Mouse (Mus musculus) C2C12 (cell line): ENCODE results near the gene Tlcd2. TPM values are rescaled to one million over a fixed set of nuclear protein-coding genes. Genes with fewer than 3 reads are reported as not detected.

ENCODE experiments used
- H3K27me3 ChIP-seq: one replicate; pipeline ENCODE4 v1.6.1; 2011; ENCODE audit not compliant: control insufficient read depth, insufficient read depth, insufficient read length
- H3K36me3 ChIP-seq: one replicate; pipeline ENCODE4 v1.6.1; 2011; ENCODE audit not compliant: control insufficient read depth, insufficient read depth
- H3K4me3 ChIP-seq: one replicate; pipeline ENCODE4 v1.5.1; 2011; ENCODE audit warnings: mild to moderate bottlenecking, control low read depth; ENCODE audit not compliant: poor library complexity, insufficient read depth, severe bottlenecking
- H3K79me2 ChIP-seq: one replicate; pipeline ENCODE4 v1.6.1; 2011; ENCODE audit not compliant: control insufficient read depth, insufficient read depth
- H3K79me3 ChIP-seq: one replicate; pipeline ENCODE4 v1.6.1; 2011; ENCODE audit warnings: low read depth, control low read depth
- H3ac ChIP-seq: one replicate; pipeline ENCODE3; 2011; ENCODE audit warnings: low read depth; ENCODE audit not compliant: control insufficient read depth, insufficient read length
- CEBPB ChIP-seq: IDR thresholded peaks from one replicate; pipeline ENCODE4 v1.6.1; 2011; ENCODE audit warnings: low read depth, mild to moderate bottlenecking, control low read depth, moderate library complexity
- CTCF ChIP-seq: IDR thresholded peaks from one replicate; pipeline ENCODE4 v1.5.1; 2011; ENCODE audit not compliant: control insufficient read depth, insufficient read depth, insufficient read length
- FOSL1 ChIP-seq: IDR thresholded peaks from one replicate; pipeline ENCODE4 v1.8.0; 2011; ENCODE audit warnings: mild to moderate bottlenecking, low read length; ENCODE audit not compliant: poor library complexity, insufficient read depth, severe bottlenecking
- MAX ChIP-seq: IDR thresholded peaks from one replicate; pipeline ENCODE4 v1.6.1; 2011; ENCODE audit warnings: mild to moderate bottlenecking, control low read depth
- MYOD1 ChIP-seq: IDR thresholded peaks from one replicate; pipeline ENCODE4 v1.6.1; 2011; ENCODE audit warnings: low read depth; ENCODE audit not compliant: control insufficient read depth, insufficient read length
- MYOG ChIP-seq: IDR thresholded peaks from one replicate; pipeline ENCODE4 v1.6.1; 2011; ENCODE audit not compliant: control insufficient read depth, insufficient read length; ENCODE audit errors: extremely low read depth
- USF1 ChIP-seq: IDR thresholded peaks from one replicate; pipeline ENCODE4 v1.6.1; 2011; ENCODE audit warnings: low read depth, mild to moderate bottlenecking, control low read depth, moderate library complexity
- polyA plus RNA-seq: library from polyadenylated mRNA; unstranded; fragments of >200 nt; fragmentation: generic; extraction: Trizol; gene quantifications from one replicate; pipeline ENCODE4 v1.2.1, GENCODE M21; 2012; ENCODE audit warnings: missing spikeins

Gene Tlcd2
- polyA plus RNA-seq, 1 experiment = 1.5 TPM

- TF ChIP-seq MAX = no peak
- no peak for TF ChIP-seq MYOG
- no peak for TF ChIP-seq CTCF
- no peak for TF ChIP-seq CEBPB
- TF ChIP-seq MYOD1 = no peak
- no peak for TF ChIP-seq USF1
- no peak for TF ChIP-seq FOSL1
- Histone ChIP-seq H3K79me2 (peaks cover 39% of the 10 kb centered on the region), H3K79me3 (peaks cover 29% of the 10 kb centered on the region), H3K27me3 (no peaks in the 10 kb centered on the region), H3K36me3 (peaks cover 37% of the 10 kb centered on the region), H3K4me3 (peak overlapping the region; percentile 99), H3ac (peak overlapping the region; percentile 74)
These were observed 803 bp downstream of the Tlcd2 start for GRCm38 (mm10) chr11:75462253-75462783.

- Histone ChIP-seq H3K27me3 (no peaks in the 10 kb centered on the region), H3K36me3 (peaks cover 37% of the 10 kb centered on the region), H3K79me2 (peaks cover 39% of the 10 kb centered on the region), H3K4me3 (peak overlapping the region; percentile 99), H3ac (peak overlapping the region; percentile 74), H3K79me3 (peaks cover 29% of the 10 kb centered on the region)
- peak; percentile 41 for TF ChIP-seq MYOD1
- TF ChIP-seq FOSL1 = no peak
- TF ChIP-seq CEBPB = no peak
- no peak for TF ChIP-seq USF1
- TF ChIP-seq MAX = peak; percentile 70
- TF ChIP-seq CTCF = no peak
These were observed 1.4 kb downstream of the Tlcd2 start for GRCm38 (mm10) chr11:75462865-75463336.

DNA sequence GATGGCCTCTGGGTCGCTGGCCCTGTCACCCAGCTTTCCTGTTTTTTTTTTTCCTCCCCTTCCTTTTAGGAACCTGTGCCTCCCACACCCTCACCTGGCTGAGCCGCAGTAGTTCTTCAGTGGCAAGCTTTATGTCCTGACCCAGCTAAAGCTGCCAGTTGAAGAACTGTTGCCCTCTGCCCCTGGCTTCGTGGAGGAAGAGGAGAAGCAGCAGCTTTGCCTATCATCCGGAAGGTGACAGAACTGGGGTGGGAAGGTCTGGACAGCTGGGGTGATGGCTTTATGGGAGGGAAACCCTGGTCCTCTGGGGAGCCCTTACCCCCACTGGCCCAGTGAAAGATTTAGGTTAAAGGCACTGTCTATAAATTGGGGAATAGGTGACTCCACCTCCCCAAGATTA is 2.1 kb downstream of the Tlcd2 start:
- Histone ChIP-seq H3ac (peak overlapping the region; percentile 64), H3K79me2 (peaks cover 39% of the 10 kb centered on the region), H3K36me3 (peaks cover 37% of the 10 kb centered on the region), H3K79me3 (peaks cover 29% of the 10 kb centered on the region), H3K27me3 (no peaks in the 10 kb centered on the region), H3K4me3 (peak overlapping the region; percentile 99)
- TF ChIP-seq MYOG (no peak), MAX (no peak), CTCF (no peak), CEBPB (no peak), MYOD1 (no peak), USF1 (no peak), FOSL1 (no peak)

DNA sequence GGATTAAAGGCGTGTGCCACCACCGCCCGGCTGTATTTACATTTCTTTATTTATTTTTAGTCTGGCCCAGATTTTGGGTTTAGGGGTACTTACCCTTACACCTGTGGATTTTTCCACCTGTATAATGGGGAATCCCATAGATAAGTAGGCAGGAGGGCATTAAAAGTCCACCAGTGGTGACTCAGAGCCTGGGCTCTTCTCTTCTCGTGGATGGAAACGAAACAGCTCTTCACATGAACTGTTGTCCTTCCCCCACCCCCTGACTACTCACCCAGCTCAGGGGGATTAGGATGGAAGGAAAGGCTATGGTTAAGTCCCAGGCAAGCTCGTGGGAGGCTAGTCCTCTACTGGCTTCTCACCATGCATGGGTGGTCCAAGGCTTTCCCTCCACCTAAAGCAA is 2.9 kb downstream of the Tlcd2 start:
- Histone ChIP-seq H3K79me2 (peaks cover 39% of the 10 kb centered on the region), H3ac (no peak overlapping the region), H3K4me3 (no peak overlapping the region), H3K27me3 (no peaks in the 10 kb centered on the region), H3K36me3 (peaks cover 37% of the 10 kb centered on the region), H3K79me3 (peaks cover 29% of the 10 kb centered on the region)
- no peak for TF ChIP-seq USF1

GRCm38 (mm10) chr11:75465051-75465450 is 3.5 kb downstream of the Tlcd2 start:
- Histone ChIP-seq H3K79me2 (peaks cover 39% of the 10 kb centered on the region), H3K4me3 (no peak overlapping the region), H3K36me3 (peaks cover 37% of the 10 kb centered on the region), H3ac (no peak overlapping the region), H3K79me3 (peaks cover 29% of the 10 kb centered on the region), H3K27me3 (no peaks in the 10 kb centered on the region)
- no peak for TF ChIP-seq FOSL1
- no peak for TF ChIP-seq CEBPB
- TF ChIP-seq MYOG = no peak
- TF ChIP-seq USF1 = no peak
- TF ChIP-seq MAX = no peak
- TF ChIP-seq CTCF = no peak
- no peak for TF ChIP-seq MYOD1

GRCm38 (mm10) chr11:75466731-75467505 is 5.4 kb downstream of the Tlcd2 start:
- Histone ChIP-seq H3K79me2 (peaks cover 34% of the 10 kb centered on the region), H3K36me3 (peaks cover 37% of the 10 kb centered on the region), H3K4me3 (no peak overlapping the region), H3K27me3 (no peaks in the 10 kb centered on the region), H3K79me3 (peaks cover 27% of the 10 kb centered on the region), H3ac (no peak overlapping the region)
- TF ChIP-seq MYOG = no peak
- no peak for TF ChIP-seq MAX
- TF ChIP-seq FOSL1 = no peak
- TF ChIP-seq MYOD1 = no peak
- no peak for TF ChIP-seq CTCF
